Comparison of ENCODE assay signal across 19 mouse cellular contexts in genomic region chr12:38863395-38863794, GRCm38 (mm10).
DNase-seq lines count a peak whose midpoint lies in the region; ATAC-seq and TF ChIP-seq lines count a peak whose summit lies in the region.
"Had no signal": no experiment of that assay in that cellular context is flagged by ENCODE, and none has a peak within 500 bp of the region (broad histone marks: within the 10 kb centered on the region; RNA-seq: fewer than 3 reads in every experiment).

No protein-coding gene starts in this region.

- no peaks in the 10 kb centered on the region for H3K9me3 ChIP-seq in lung, postnatal 0 days (ENCODE audit: low read length)
- H3K9me3 ChIP-seq in MEL (replicated peaks; ENCODE audit: insufficient read depth, low read length) = no peaks in the 10 kb centered on the region
- no peaks in the 10 kb centered on the region for H3K9me3 ChIP-seq in forebrain, embryonic 11.5 days (ENCODE audit: control insufficient read depth, low read length)
- H3K9me3 ChIP-seq: heart, embryonic 10.5 days; hindbrain, embryonic 13.5 days; midbrain, embryonic 10.5 days; neural tube, embryonic 12.5 days had no signal

- TF ChIP-seq RAD21 in MEL (IDR thresholded peaks at IDR 0.05; ENCODE audit: low read depth, low read length) = no peak

- no peaks in the 10 kb centered on the region for H3K36me3 ChIP-seq in lung, postnatal 0 days (ENCODE audit: insufficient read depth, low read length)
- H3K36me3 ChIP-seq in MEL (ENCODE audit: control insufficient read depth in 1 of 2, insufficient read depth in 2 of 2, low read length in 2 of 2) = peaks cover 0 to 2% of the 10 kb centered on the region in 2 experiments; a peak in 1 of 4 replicates
- no peaks in the 10 kb centered on the region; the same call in 1 of the 2 replicates for H3K36me3 ChIP-seq in forebrain, embryonic 11.5 days (ENCODE audit: control insufficient read depth, insufficient read depth, low read length)
- H3K36me3 ChIP-seq: hindbrain, embryonic 13.5 days; midbrain, embryonic 10.5 days; neural tube, embryonic 12.5 days had no signal

- no peak overlapping the region for H3K27ac ChIP-seq in lung, postnatal 0 days (ENCODE audit: low read length)
- peak overlapping the region; percentile 10; the same call in 1 of the 2 replicates for H3K27ac ChIP-seq in MEL (ENCODE audit: control insufficient read depth, low read depth, low read length)
- H3K27ac ChIP-seq in forebrain, embryonic 11.5 days (ENCODE audit: low read depth, low read length) = no peak overlapping the region
- H3K27ac ChIP-seq: heart, embryonic 10.5 days; hindbrain, embryonic 13.5 days; midbrain, embryonic 10.5 days; neural tube, embryonic 12.5 days had no signal

- peak; percentile 19 for DNase-seq in lung, postnatal 0 days (ENCODE audit: low spot score)
- DNase-seq in lung, postnatal 4 days = no peak
- DNase-seq in MEL (ENCODE audit: low read depth, low spot score) (peak; percentile 23), adipocyte (ENCODE audit: low spot score) (no peak)
- no peak for DNase-seq in cerebellum, adult 18-20 months
- DNase-seq in forebrain, embryonic 11.5 days (ENCODE audit: low spot score) = no peak
- DNase-seq: cerebellum, adult 9-10 months; gastrocnemius, postnatal 25 days; kidney, postnatal 36 days; left cerebral cortex, postnatal 4 days; liver; lung, postnatal 14 days had no signal

- no peak for TF ChIP-seq POLR2A in MEL (IDR thresholded peaks at IDR 0.05; ENCODE audit: control insufficient read depth in 1 of 2, insufficient read depth in 1 of 2, low read depth in 1 of 2, low read length in 2 of 2, poor library complexity in 1 of 2)

- no peak overlapping the region for H3K4me3 ChIP-seq in lung, postnatal 0 days (ENCODE audit: low read depth, low read length)
- H3K4me3 ChIP-seq in MEL (ENCODE audit: control insufficient read depth in 1 of 2, insufficient read depth in 1 of 2, low read depth in 2 of 2, low read length in 2 of 2) = peak overlapping the region in 1 of 2 experiments; percentile 41; a peak in 1 of 4 replicates
- no peak overlapping the region for H3K4me3 ChIP-seq in forebrain, embryonic 11.5 days (ENCODE audit: low read depth, low read length)
- H3K4me3 ChIP-seq: heart, embryonic 10.5 days; hindbrain, embryonic 13.5 days; midbrain, embryonic 10.5 days; neural tube, embryonic 12.5 days had no signal

- no peaks in the 10 kb centered on the region for H3K27me3 ChIP-seq in lung, postnatal 0 days (replicated peaks; ENCODE audit: insufficient read depth, low read length)
- no peaks in the 10 kb centered on the region for H3K27me3 ChIP-seq in MEL (ENCODE audit: control insufficient read depth in 1 of 2, insufficient read depth in 2 of 2, low read length in 2 of 2)
- H3K27me3 ChIP-seq in forebrain, embryonic 11.5 days (ENCODE audit: control insufficient read depth, insufficient read depth, low read length) = no peaks in the 10 kb centered on the region
- H3K27me3 ChIP-seq: hindbrain, embryonic 13.5 days; neural tube, embryonic 12.5 days had no signal

- TF ChIP-seq EP300 in lung, postnatal 0 days (IDR thresholded peaks at IDR 0.05) = no peak
- TF ChIP-seq EP300 in MEL (IDR thresholded peaks at IDR 0.05; ENCODE audit: low read depth in 1 of 2, low read length in 2 of 2) = no peak

- no peaks in the 10 kb centered on the region for H3K79me2 ChIP-seq in MEL (ENCODE audit: control insufficient read depth, insufficient read depth, low read length, poor library complexity)

- no peaks in the 10 kb centered on the region for H3K4me1 ChIP-seq in lung, postnatal 0 days (ENCODE audit: insufficient read depth, low read depth, low read length)
- peaks cover 0 to 4% of the 10 kb centered on the region in 2 experiments; a peak in 2 of 4 replicates for H3K4me1 ChIP-seq in MEL (ENCODE audit: control insufficient read depth in 1 of 2, insufficient read depth in 2 of 2, low read length in 2 of 2)
- peaks cover 2% of the 10 kb centered on the region; the same call in 1 of the 2 replicates for H3K4me1 ChIP-seq in forebrain, embryonic 11.5 days (replicated peaks; ENCODE audit: control insufficient read depth, insufficient read depth, low read length)
- H3K4me1 ChIP-seq: heart, embryonic 10.5 days; hindbrain, embryonic 13.5 days; neural tube, embryonic 12.5 days had no signal

- 47% methylated on average over 4 of the region's 4 CpGs for WGBS in lung, postnatal 0 days
- WGBS in forebrain, embryonic 11.5 days = 80% methylated on average over 4 of the region's 4 CpGs

- ATAC-seq in lung, postnatal 0 days = no peak
- peak; percentile 82 to 84 for ATAC-seq in hematopoietic stem cell, adult 5-6 weeks (replicated peaks in 1 of 2; ENCODE audit: insufficient read depth in 1 of 2, low FRiP score in 2 of 2, low TSS enrichment in 1 of 2, low read depth in 1 of 2, poor library complexity in 2 of 2, severe bottlenecking in 2 of 2)
- ATAC-seq in forebrain, embryonic 11.5 days (replicated peaks; ENCODE audit: low FRiP score) = no peak
- ATAC-seq: forebrain, embryonic 16.5 days; inflammation-experienced regulatory T-cells, adult 6 months had no signal

- H3K9ac ChIP-seq in lung, postnatal 0 days (replicated peaks; ENCODE audit: low read depth) = no peak overlapping the region
- peak overlapping the region; percentile 17 for H3K9ac ChIP-seq in MEL (ENCODE audit: control insufficient read depth, low read depth, low read length, poor library complexity, severe bottlenecking)
- no peak overlapping the region for H3K9ac ChIP-seq in forebrain, embryonic 11.5 days (ENCODE audit: low read length)
- H3K9ac ChIP-seq: hindbrain, embryonic 13.5 days; neural tube, embryonic 12.5 days had no signal

- no peak overlapping the region for H3K4me2 ChIP-seq in lung, postnatal 0 days (replicated peaks; ENCODE audit: low read depth, low read length)
- no peak overlapping the region for H3K4me2 ChIP-seq in forebrain, embryonic 11.5 days (ENCODE audit: low read depth, low read length, severe bottlenecking)
- H3K4me2 ChIP-seq: hindbrain, embryonic 13.5 days; neural tube, embryonic 12.5 days had no signal

- no peak for TF ChIP-seq CTCF in lung, postnatal 0 days (IDR thresholded peaks at IDR 0.05)
- TF ChIP-seq CTCF in MEL (IDR thresholded peaks at IDR 0.05 in 2 of 3, conservative IDR thresholded peaks at IDR 0.05 in 1 of 3; ENCODE audit: control insufficient read depth in 1 of 3, insufficient read depth in 1 of 3, low read depth in 2 of 3, low read length in 3 of 3, poor library complexity in 1 of 3, severe bottlenecking in 1 of 3) = no peak

TF ChIP-seq in MEL, 35 proteins besides CTCF, POLR2A, EP300 and RAD21:
- TF ChIP-seq KAT2A (conservative IDR thresholded peaks at IDR 0.05; ENCODE audit: low read depth, low read length) (no peak), CHD1 (IDR thresholded peaks at IDR 0.05; ENCODE audit: low read depth, low read length) (no peak), ZMIZ1 (IDR thresholded peaks at IDR 0.05; ENCODE audit: low read depth, low read length) (no peak), NELFE (IDR thresholded peaks at IDR 0.05; ENCODE audit: low read depth, low read length) (no peak), MYB (IDR thresholded peaks at IDR 0.05; ENCODE audit: low read depth, low read length) (no peak), MAX (IDR thresholded peaks at IDR 0.05; ENCODE audit: low read length) (no peak), RCOR1 (IDR thresholded peaks at IDR 0.05; ENCODE audit: low read depth, low read length) (no peak), POLR2AphosphoS2 (IDR thresholded peaks at IDR 0.05; ENCODE audit: low read length) (no peak)

Comparison
In these comparisons a context has a peak if more than half of its experiments do, and no peak if none do; other contexts are left out.
1. DNase-seq: peak in lung, postnatal 0 days (single experiment) and MEL (single experiment); none in lung, postnatal 4 days (0 of 2), adipocyte (single experiment), cerebellum, adult 18-20 months (0 of 2) and forebrain, embryonic 11.5 days (single experiment).
2. ATAC-seq: peak in hematopoietic stem cell, adult 5-6 weeks (2 of 2); none in lung, postnatal 0 days (single experiment) and forebrain, embryonic 11.5 days (single experiment).